Mouse (Mus musculus) cerebellum, postnatal 4 days (tissue): ENCODE data around the gene Dip2a.

Experiments
- DNase-seq, 2 experiments: peaks; one replicate each; pipeline ENCODE4 v3.0.0; 2022; ENCODE audit warnings: low spot score in 2 of 2, mixed read lengths in 1 of 2

Gene Dip2a

GRCm38 (mm10) chr10:76344711-76345539 is at the start of gene Dip2a:
Dip2a (minus strand) TSS chr10:76345291.
- DNase-seq: peak; percentile 87 to 97

- no peak for DNase-seq
Observed at GRCm38 (mm10) chr10:76392596-76392995, 47.5 kb upstream of the Dip2a start.

GRCm38 (mm10) chr10:76391786-76392185 is 46.7 kb upstream of the Dip2a start:
- no peak for DNase-seq

GRCm38 (mm10) chr10:76391166-76391565 is 46.1 kb upstream of the Dip2a start:
- DNase-seq: no peak

GRCm38 (mm10) chr10:76374981-76375380 is 29.9 kb upstream of the Dip2a start:
- DNase-seq: no peak

GRCm38 (mm10) chr10:76371736-76372135 is 26.6 kb upstream of the Dip2a start:
- DNase-seq: no peak

GRCm38 (mm10) chr10:76368766-76369165 is 23.7 kb upstream of the Dip2a start:
- no peak for DNase-seq

GRCm38 (mm10) chr10:76363233-76363632 is 18.1 kb upstream of the Dip2a start:
- DNase-seq: no peak

GRCm38 (mm10) chr10:76358468-76358867 is 13.4 kb upstream of the Dip2a start:
- no peak for DNase-seq

GRCm38 (mm10) chr10:76357286-76357875 is 12.3 kb upstream of the Dip2a start:
- no peak for DNase-seq

GRCm38 (mm10) chr10:76354974-76355373 is 9.9 kb upstream of the Dip2a start:
- DNase-seq: no peak

GRCm38 (mm10) chr10:76353986-76354385 is 8.9 kb upstream of the Dip2a start:
- DNase-seq: no peak

GRCm38 (mm10) chr10:76351953-76352352 is 6.9 kb upstream of the Dip2a start:
- no peak for DNase-seq

- DNase-seq: peak; percentile 33 to 70
Observed at GRCm38 (mm10) chr10:76346589-76346988, 1.5 kb upstream of the Dip2a start.

- no peak for DNase-seq
Observed at GRCm38 (mm10) chr10:76346043-76346491, 976 bp upstream of the Dip2a start.

- DNase-seq: no peak
Observed at GRCm38 (mm10) chr10:76345540-76345902, 430 bp upstream of the Dip2a start.

- DNase-seq: no peak
Observed at GRCm38 (mm10) chr10:76334350-76334749, 10.7 kb downstream of the Dip2a start.

- no peak for DNase-seq
Observed at GRCm38 (mm10) chr10:76332040-76332439, 13.1 kb downstream of the Dip2a start.

- no peak for DNase-seq
Observed at GRCm38 (mm10) chr10:76329093-76329492, 16.0 kb downstream of the Dip2a start.

GRCm38 (mm10) chr10:76328574-76328973 is 16.5 kb downstream of the Dip2a start:
- DNase-seq: no peak

GRCm38 (mm10) chr10:76326304-76327006 is 18.6 kb downstream of the Dip2a start:
- DNase-seq: peak in 1 of 2 experiments; percentile 25

GRCm38 (mm10) chr10:76317623-76318022 is 27.5 kb downstream of the Dip2a start:
- no peak for DNase-seq

GRCm38 (mm10) chr10:76316194-76316593 is 28.9 kb downstream of the Dip2a start:
- DNase-seq: no peak
